Mouse (Mus musculus): ENCODE data around the gene Cela1. TPM values are rescaled to one million over a fixed set of nuclear protein-coding genes. Genes with fewer than 3 reads are reported as not detected.

The Cela1 gene
- total RNA-seq, 1 experiment from 2014 or later = 21.1 TPM

- ATAC-seq (replicated peaks; ENCODE audit: low read depth, poor library complexity, severe bottlenecking) = no peak
Measured at GRCm38 (mm10) chr15:100641226-100641810, 46.4 kb downstream of the Cela1 start.

DNA sequence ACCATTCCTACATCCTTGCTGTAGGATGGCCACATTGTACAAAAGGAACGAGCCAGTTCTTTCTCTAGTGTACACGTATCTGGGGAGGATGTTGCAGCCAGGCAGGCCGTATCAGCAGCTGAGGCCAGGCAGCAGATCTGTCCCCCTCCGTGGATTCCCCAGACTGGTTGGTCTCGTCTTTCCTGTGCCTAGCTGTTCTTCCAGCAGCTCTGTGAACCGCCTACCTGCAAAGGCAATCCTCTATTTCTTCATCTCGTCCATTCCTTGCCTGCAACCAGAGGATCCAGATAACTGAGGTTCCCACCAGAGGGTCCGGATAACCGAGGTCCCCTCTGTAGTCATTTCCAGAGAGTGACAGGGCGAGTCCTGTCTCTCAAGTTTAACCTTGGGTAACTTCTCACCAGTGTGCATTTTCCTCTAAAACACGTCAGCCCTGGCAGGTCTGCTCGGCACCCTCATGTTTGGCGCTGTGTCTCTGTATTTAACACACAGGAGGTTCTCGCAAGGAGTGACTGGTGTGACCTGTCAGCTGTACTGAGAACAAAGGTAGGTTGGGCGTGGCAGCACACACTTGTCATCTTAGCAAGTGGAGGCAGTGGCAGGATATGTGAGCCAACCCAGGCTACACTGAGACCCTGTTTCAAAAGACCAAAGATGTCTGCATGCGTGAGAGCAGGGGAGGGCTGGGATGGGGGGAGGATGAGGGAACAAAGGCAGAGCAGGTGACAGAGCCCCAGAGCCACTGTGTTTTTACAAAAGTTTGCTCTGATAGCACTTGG lies 47.6 kb downstream of the Cela1 start:
- ATAC-seq (replicated peaks; ENCODE audit: low read depth, poor library complexity, severe bottlenecking) = no peak

GRCm38 (mm10) chr15:100637661-100638060 lies 50.1 kb downstream of the Cela1 start:
- ATAC-seq (replicated peaks; ENCODE audit: low read depth, poor library complexity, severe bottlenecking) = peak; percentile 48

DNA sequence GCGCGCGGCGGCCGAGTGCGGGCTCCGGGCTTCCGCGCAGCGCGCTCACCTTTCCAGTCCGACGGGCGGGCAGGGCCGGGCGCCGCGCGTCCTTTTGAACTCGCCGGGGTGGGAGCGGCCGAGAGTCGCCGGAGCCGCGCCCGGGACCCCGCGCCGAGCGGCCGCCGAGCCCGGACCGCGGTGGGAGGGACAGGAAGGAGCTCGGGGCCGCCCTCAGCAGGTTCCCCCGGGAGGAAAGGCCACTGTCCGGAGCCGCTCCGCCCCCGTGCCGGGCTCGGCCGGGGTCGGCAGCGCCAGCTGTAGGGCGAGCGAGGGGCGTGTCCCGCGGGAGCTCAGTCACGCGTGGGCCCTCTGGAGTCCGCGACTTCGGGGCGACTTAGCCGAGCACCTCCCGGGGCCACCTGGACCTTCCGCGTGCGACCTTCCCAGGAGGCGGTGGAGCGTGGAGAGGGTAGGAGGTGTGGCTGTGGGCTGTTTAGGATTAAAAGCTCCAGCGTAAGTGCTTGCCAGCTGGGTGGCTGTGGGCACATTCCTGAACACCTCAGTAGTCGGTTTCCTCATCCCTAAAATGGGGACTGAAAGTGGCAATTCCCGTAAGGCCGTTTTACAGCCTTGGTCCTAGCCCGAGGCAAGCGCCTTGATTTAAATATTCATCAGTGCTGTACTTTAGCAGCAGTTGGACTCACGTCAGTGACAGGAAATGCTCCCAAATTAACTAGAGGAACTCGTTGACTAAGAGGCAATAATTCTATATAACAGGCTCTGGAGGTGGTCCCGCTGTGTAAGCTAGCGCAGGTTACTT lies 50.8 kb downstream of the Cela1 start, which contains the start of gene Smagp:
Smagp (minus strand) TSS at position 241 of the 802 bp plus-strand sequence.
- no peak for ATAC-seq (replicated peaks; ENCODE audit: low read depth, poor library complexity, severe bottlenecking)

- no peak for ATAC-seq (replicated peaks; ENCODE audit: low read depth, poor library complexity, severe bottlenecking)
Measured at GRCm38 (mm10) chr15:100635851-100636645, 51.7 kb downstream of the Cela1 start.

DNA sequence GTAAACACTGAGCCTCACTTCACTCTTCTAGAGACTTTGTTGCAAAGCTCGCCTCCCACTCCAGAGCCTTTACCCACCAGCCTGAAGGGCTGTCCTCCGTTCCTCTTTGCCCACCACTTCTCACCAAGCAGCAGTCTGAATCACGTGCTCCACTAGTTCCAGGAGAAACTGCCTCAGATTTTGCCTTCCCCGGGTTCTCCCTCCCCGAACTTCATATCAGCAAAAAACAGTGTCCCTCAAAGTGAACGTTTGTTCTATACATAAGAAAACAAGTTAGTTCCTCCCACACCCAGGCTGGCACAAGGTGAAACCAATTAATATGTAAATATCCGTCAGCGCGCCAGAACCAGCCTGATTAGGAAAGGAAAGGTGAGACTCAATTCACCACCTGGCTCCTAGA lies 52.5 kb downstream of the Cela1 start:
- ATAC-seq (replicated peaks; ENCODE audit: low read depth, poor library complexity, severe bottlenecking) = no peak

DNA sequence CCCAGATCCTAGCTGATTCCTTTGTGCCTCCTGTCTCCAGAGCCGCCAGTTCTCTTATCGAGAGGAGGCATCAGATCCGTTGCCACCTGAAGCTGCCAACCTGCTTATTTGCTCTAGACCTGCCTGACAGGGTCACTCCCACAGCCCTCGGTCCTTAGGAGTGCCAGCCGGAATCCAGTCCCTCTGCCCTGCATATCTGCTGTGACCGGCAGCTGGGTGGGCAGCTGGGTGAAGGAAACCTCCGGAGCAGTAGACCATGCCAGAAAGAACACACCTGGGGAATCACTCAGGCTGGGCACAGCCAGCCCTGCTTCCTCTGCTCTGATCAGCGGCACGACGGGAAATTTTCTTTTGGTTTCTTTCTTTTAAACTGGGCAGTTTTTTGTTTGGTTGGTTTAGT lies 54.4 kb downstream of the Cela1 start:
- ATAC-seq (replicated peaks; ENCODE audit: low read depth, poor library complexity, severe bottlenecking) = no peak

- ATAC-seq (replicated peaks; ENCODE audit: low read depth, poor library complexity, severe bottlenecking) = no peak
Measured at GRCm38 (mm10) chr15:100632323-100632722, 55.4 kb downstream of the Cela1 start.

- peak; percentile 76 for ATAC-seq (replicated peaks; ENCODE audit: low read depth, poor library complexity, severe bottlenecking)
Measured at GRCm38 (mm10) chr15:100631454-100632170, 56.1 kb downstream of the Cela1 start.

DNA sequence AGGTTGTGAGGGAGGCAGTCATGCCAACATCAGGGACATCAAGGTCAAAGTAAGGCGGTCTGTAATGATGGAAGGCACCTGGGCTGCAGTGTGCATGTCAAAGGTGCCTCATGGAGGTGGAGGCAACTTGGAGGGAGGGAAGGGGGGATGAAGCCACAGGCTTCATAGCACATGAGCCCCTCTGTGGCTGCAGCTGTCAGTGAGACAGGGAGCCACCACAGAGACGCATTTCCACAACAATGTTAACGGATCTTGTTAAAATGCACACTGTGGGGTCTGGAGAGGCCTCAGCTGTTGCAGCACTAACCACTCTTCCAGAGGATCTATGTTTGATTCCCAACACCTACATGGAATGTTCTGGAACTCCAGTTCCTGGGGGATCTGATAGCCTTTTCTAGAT lies 57.6 kb downstream of the Cela1 start:
- no peak for ATAC-seq (replicated peaks; ENCODE audit: low read depth, poor library complexity, severe bottlenecking)

DNA sequence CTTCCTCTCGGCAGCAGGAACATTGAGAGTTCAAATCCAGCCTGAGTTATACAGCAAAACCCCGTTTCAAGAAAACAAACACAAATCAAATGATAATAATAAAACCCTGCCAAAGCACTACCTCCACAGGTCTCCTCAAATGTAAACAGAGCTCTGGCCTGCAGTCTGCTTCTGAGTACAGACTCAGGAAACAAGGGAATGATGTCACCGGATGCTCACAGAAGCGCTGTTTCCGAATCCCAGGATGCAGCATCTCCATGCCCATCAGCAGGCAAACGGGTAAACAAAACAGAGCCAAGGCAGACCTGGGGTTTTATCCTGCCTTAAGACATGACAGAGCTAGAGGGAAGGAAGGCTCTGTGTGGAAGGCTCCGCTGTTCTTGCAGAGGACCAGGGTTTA lies 58.9 kb downstream of the Cela1 start:
- ATAC-seq (replicated peaks; ENCODE audit: low read depth, poor library complexity, severe bottlenecking) = no peak

- ATAC-seq (replicated peaks; ENCODE audit: low read depth, poor library complexity, severe bottlenecking) = no peak
Measured at GRCm38 (mm10) chr15:100627774-100628370, 59.8 kb downstream of the Cela1 start.

DNA sequence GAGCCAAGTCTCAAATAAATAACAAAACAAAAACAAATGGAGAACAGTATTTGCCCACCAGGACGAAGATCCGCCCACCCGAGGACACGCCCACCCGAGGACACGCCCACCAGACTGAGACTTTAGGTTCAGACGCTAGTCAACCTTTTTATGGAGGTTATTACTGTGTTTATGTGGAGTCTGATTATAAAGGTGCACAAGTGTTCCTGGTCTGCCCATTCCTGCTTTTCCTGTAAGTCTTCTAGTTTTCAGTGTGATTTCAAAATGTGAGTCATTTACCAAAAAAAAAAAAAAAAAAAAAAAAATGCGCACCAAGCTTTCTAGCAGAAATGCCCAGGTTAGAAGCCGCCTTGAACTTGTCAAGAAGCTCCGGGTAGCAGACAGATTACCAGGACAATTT lies 60.4 kb downstream of the Cela1 start:
- no peak for ATAC-seq (replicated peaks; ENCODE audit: low read depth, poor library complexity, severe bottlenecking)

- no peak for ATAC-seq (replicated peaks; ENCODE audit: low read depth, poor library complexity, severe bottlenecking)
Measured at GRCm38 (mm10) chr15:100624435-100624834, 63.3 kb downstream of the Cela1 start.

Other genes starting within 250 kb of the Cela1 start
- gene Letmd1, start 218.9 kb downstream of the Cela1 start, total RNA-seq (2017) = 20.1 and 30.2 TPM in 2 replicates
- 2.6 and 4.0 TPM in 2 replicates for gene Csrnp2, start 192.4 kb downstream of the Cela1 start, total RNA-seq (2017)
- gene Tfcp2, start 135.9 kb downstream of the Cela1 start, total RNA-seq (2017) = 10.1 and 16.9 TPM in 2 replicates
- 0.19 and 1.4 TPM in 2 replicates for gene Pou6f1, start 87.9 kb downstream of the Cela1 start, total RNA-seq (2017)
- gene Dazap2, start 72.6 kb downstream of the Cela1 start, total RNA-seq (2017) = 155 and 179 TPM in 2 replicates
- 5.1 TPM in 1 of 2 replicates, not detected in the other for gene Smagp, start 51.0 kb downstream of the Cela1 start, total RNA-seq (2017)
- 134 and 142 TPM in 2 replicates for gene Bin2, start 18.4 kb downstream of the Cela1 start, total RNA-seq (2017)
- gene Galnt6, start 41.5 kb upstream of the Cela1 start, total RNA-seq (2017) = 42.7 and 49.2 TPM in 2 replicates
- 10.9 and 12.6 TPM in 2 replicates for gene Slc4a8, start 73.8 kb upstream of the Cela1 start, total RNA-seq (2017)
- not detected in 2 replicates for gene Scn8a, start 181.9 kb upstream of the Cela1 start, total RNA-seq (2017)